Mouse (Mus musculus) left cerebral cortex, adult 2 months (tissue): ENCODE data around the gene Adcy1. TPM values are rescaled to one million over a fixed set of nuclear protein-coding genes. Genes with fewer than 3 reads are reported as not detected.

ENCODE experiments used
- DNase-seq, 2 experiments: peaks; one replicate each; pipeline ENCODE4 v3.0.0; 2021 to 2022; ENCODE audit warnings: low spot score in 2 of 2, mixed read lengths in 1 of 2; ENCODE audit errors: extremely low spot score in 1 of 2
- H3K27ac ChIP-seq: fragments of 200-600 bp; 2 replicates; pipeline ENCODE4 v1.8.1; 2022
- H3K4me3 ChIP-seq: fragments of 200-600 bp; 2 replicates; pipeline ENCODE4 v1.8.1; 2022
- CTCF ChIP-seq: fragments of 200-600 bp; IDR thresholded peaks from 2 replicates; pipeline ENCODE4 v1.8.1; 2022; ENCODE audit warnings: antibody characterized with exemption, mild to moderate bottlenecking, moderate library complexity
- intact Hi-C: fragments of 180-260 bp; cut with DNase I; formaldehyde crosslinking; loops from one replicate; pipeline ENCODE4 v1.15.1; 2025
- total RNA-seq, 2 experiments: library from RNA; stranded (reverse); gene quantifications; 2 replicates each; pipeline ENCODE4 v1.2.3; 2021

The Adcy1 gene
- total RNA-seq, 2 experiments from 2014 or later = 298 to 316 TPM

- Histone ChIP-seq H3K27ac (peak overlapping the region; percentile 61), H3K4me3 (no peak overlapping the region)
- intact Hi-C loops = loop anchor here (2.0 to 5.0 kb wide), 3 partner anchors 39 to 158 kb away; no protein-coding TSS in a partner anchor
- DNase-seq = peak; percentile 53 to 70
- TF ChIP-seq CTCF = no peak
These were observed 7.8 kb upstream of the Adcy1 start for GRCm38 (mm10) chr11:7055455-7056017.

- Histone ChIP-seq H3K27ac (peak overlapping the region; percentile 61), H3K4me3 (no peak overlapping the region)
- peak in 1 of 2 experiments; percentile 8 for DNase-seq
- TF ChIP-seq CTCF = no peak
- intact Hi-C loops = loop anchor here (5.0 kb wide), 2 partner anchors 89 to 159 kb away; no protein-coding TSS in a partner anchor
These were observed 7.2 kb upstream of the Adcy1 start for GRCm38 (mm10) chr11:7056121-7056520.

GRCm38 (mm10) chr11:7057781-7058180 lies 5.5 kb upstream of the Adcy1 start:
- intact Hi-C loops = loop anchor here (5.0 kb wide), 2 partner anchors 90 to 160 kb away; no protein-coding TSS in a partner anchor
- Histone ChIP-seq H3K4me3 (no peak overlapping the region), H3K27ac (no peak overlapping the region)
- peak in 1 of 2 experiments; percentile 7 for DNase-seq
- TF ChIP-seq CTCF = no peak

- no peak for DNase-seq
- H3K27ac ChIP-seq = no peak overlapping the region
- no peak overlapping the region for H3K4me3 ChIP-seq
- no peak for TF ChIP-seq CTCF
- intact Hi-C loops = loop anchor here (5.0 to 10.0 kb wide), 3 partner anchors 295 to 587 kb away; partner anchors contain the start of genes Purb and Ramp3
These were observed 1.3 kb upstream of the Adcy1 start for GRCm38 (mm10) chr11:7061961-7062360.

GRCm38 (mm10) chr11:7062566-7062965 lies 723 bp upstream of the Adcy1 start:
- Histone ChIP-seq H3K4me3 (peak overlapping the region; percentile 63), H3K27ac (peak overlapping the region; percentile 90)
- TF ChIP-seq CTCF = no peak
- intact Hi-C loops = loop anchor here (5.0 to 10.0 kb wide), 3 partner anchors 295 to 588 kb away; partner anchors contain the start of genes Purb and Ramp3
- no peak for DNase-seq

- Histone ChIP-seq H3K27ac (peak overlapping the region; percentile 97), H3K4me3 (peak overlapping the region; percentile 89)
- intact Hi-C loops = loop anchor here (2.0 to 10.0 kb wide), 5 partner anchors 45 to 589 kb away; partner anchors contain the start of genes Purb and Ramp3
- peak; percentile 37 to 62 for DNase-seq
- TF ChIP-seq CTCF = no peak; the same call in none of the 2 replicates
These were observed 485 bp downstream of the Adcy1 start for GRCm38 (mm10) chr11:7063681-7064267.

GRCm38 (mm10) chr11:7064484-7065185 lies 1.3 kb downstream of the Adcy1 start:
- peak overlapping the region; percentile 97 for H3K27ac ChIP-seq
- peak overlapping the region; percentile 89 for H3K4me3 ChIP-seq
- DNase-seq = peak in 1 of 2 experiments; percentile 19
- intact Hi-C loops = loop anchor here (2.0 to 10.0 kb wide), 5 partner anchors 46 to 590 kb away; partner anchors contain the start of genes Purb and Ramp3
- TF ChIP-seq CTCF = no peak

- H3K4me3 ChIP-seq = peak overlapping the region; percentile 89
- peak overlapping the region; percentile 97 for H3K27ac ChIP-seq
- no peak for TF ChIP-seq CTCF
- no peak for DNase-seq
- intact Hi-C loops = loop anchor here (2.0 to 10.0 kb wide), 4 partner anchors 47 to 591 kb away; partner anchors contain the start of genes Purb and Ramp3
These were observed 2.1 kb downstream of the Adcy1 start for GRCm38 (mm10) chr11:7065388-7065787.

GRCm38 (mm10) chr11:7065876-7066275 lies 2.6 kb downstream of the Adcy1 start:
- H3K27ac ChIP-seq = peak overlapping the region; percentile 34; the same call in 1 of the 2 replicates
- no peak for DNase-seq
- intact Hi-C loops = loop anchor here (2.0 to 10.0 kb wide), 4 partner anchors 47 to 591 kb away; partner anchors contain the start of genes Purb and Ramp3
- TF ChIP-seq CTCF = no peak
- peak overlapping the region; percentile 89 for H3K4me3 ChIP-seq

GRCm38 (mm10) chr11:7067263-7067662 lies 4.0 kb downstream of the Adcy1 start:
- TF ChIP-seq CTCF = no peak

GRCm38 (mm10) chr11:7068479-7069235 lies 5.4 kb downstream of the Adcy1 start:
- TF ChIP-seq CTCF = no peak
- intact Hi-C loops = loop anchor here (10.0 kb wide), 2 partner anchors 414 to 594 kb away; partner anchors contain the start of genes Purb and Ramp3
- no peak overlapping the region for H3K4me3 ChIP-seq
- H3K27ac ChIP-seq = no peak overlapping the region
- no peak for DNase-seq

More at GRCm38 (mm10) chr11:7067263-7067662, 4.0 kb downstream of the Adcy1 start:
- Histone ChIP-seq H3K27ac (no peak overlapping the region; the same call in none of the 2 replicates), H3K4me3 (peak overlapping the region; percentile 21; the same call in 1 of the 2 replicates)
- no peak for DNase-seq
- intact Hi-C loops = loop anchor here (10.0 kb wide), 2 partner anchors 412 to 592 kb away; partner anchors contain the start of genes Purb and Ramp3
